Mouse (Mus musculus) bone marrow macrophage, adult 2 months (primary cell): ENCODE data around the gene Phlda1.

ENCODE experiments used
- CTCF ChIP-seq: IDR thresholded peaks from 2 replicates; pipeline ENCODE4 v1.5.1; 2012; ENCODE audit warnings: low read depth, mild to moderate bottlenecking, low read length, moderate library complexity
- POLR2A ChIP-seq: IDR thresholded peaks from 2 replicates; pipeline ENCODE4 v1.6.1; 2012; ENCODE audit warnings: mild to moderate bottlenecking, low read depth, low read length, borderline replicate concordance

DNA sequence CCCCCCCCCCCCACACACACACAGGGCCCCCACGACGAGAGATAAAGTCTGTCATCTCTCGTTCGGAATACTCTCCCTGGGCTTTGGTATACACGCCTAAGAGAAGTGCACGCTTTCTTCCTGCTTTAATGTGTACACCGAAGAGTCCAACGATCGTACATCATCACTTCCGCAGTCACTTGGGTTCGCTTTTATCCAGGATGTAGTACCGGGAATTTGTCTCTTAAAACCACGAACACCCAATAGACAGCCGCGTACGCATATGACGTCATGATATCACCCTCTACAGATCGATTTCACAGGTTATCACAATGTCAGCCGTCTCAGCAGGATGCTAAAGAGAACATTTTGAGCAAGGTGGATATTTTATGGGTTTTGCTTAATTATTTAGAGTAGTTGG is 31.3 kb downstream of the Phlda1 start:
- TF ChIP-seq CTCF (no peak), POLR2A (no peak)
